Mouse (Mus musculus): ENCODE results near the gene Fam107a. TPM values are rescaled to one million over a fixed set of nuclear protein-coding genes. Genes with fewer than 3 reads are reported as not detected.
"Not testable (repeated sequence)": the region's sequence is repeated elsewhere in the genome, so short reads cannot be mapped to it uniquely, and the experiment has no call there.

Gene Fam107a
- polyA plus RNA-seq, 1 experiment from 2014 or later = 0.36 TPM

GRCm38 (mm10) chr14:8302687-8303086 lies 15.1 kb downstream of the Fam107a start:
- no peak overlapping the region for H3K4me3 ChIP-seq (ENCODE audit: control insufficient read depth in 1 of 2, insufficient read depth in 1 of 2, low read depth in 1 of 2, low read length in 2 of 2)
- H3K4me1 ChIP-seq (ENCODE audit: control insufficient read depth in 2 of 2, insufficient read depth in 2 of 2, low read length in 2 of 2) = peaks cover 0 to 5% of the 10 kb centered on the region in 2 experiments; a peak in 2 of 4 replicates
- H3K4me2 ChIP-seq (ENCODE audit: low read length) = peak overlapping the region; percentile 27
- H3K36me3 ChIP-seq (ENCODE audit: control insufficient read depth, insufficient read depth, low read length) = no peaks in the 10 kb centered on the region
- H3K27ac ChIP-seq (replicated peaks in 1 of 2; ENCODE audit: control insufficient read depth in 1 of 2, insufficient read depth in 1 of 2, low read depth in 2 of 2, low read length in 2 of 2) = no peak overlapping the region
- no peak overlapping the region for H3K9ac ChIP-seq (ENCODE audit: low read length)
- no peaks in the 10 kb centered on the region for H3K9me3 ChIP-seq (ENCODE audit: control insufficient read depth, low read length)
- 0 out of 2 replicates have a peak, but pooled peaks cover 4% of the 10 kb centered on the region for H3K27me3 ChIP-seq (ENCODE audit: control insufficient read depth, insufficient read depth, low read length)
- no peak for ATAC-seq (ENCODE audit: insufficient number of reproducible peaks, insufficient read depth, low FRiP score, low read depth)
- WGBS = 9% methylated on average over 10 of the region's 10 CpGs

GRCm38 (mm10) chr14:8300281-8300680 lies 17.5 kb downstream of the Fam107a start:
- ATAC-seq (ENCODE audit: insufficient number of reproducible peaks, insufficient read depth, low FRiP score, low read depth) = no peak

GRCm38 (mm10) chr14:8297889-8298293 lies 19.9 kb downstream of the Fam107a start:
- H3K27ac ChIP-seq (replicated peaks in 1 of 2; ENCODE audit: control insufficient read depth in 1 of 2, insufficient read depth in 1 of 2, low read depth in 2 of 2, low read length in 2 of 2) = no peak overlapping the region
- no peak overlapping the region for H3K4me3 ChIP-seq (ENCODE audit: control insufficient read depth in 1 of 2, insufficient read depth in 1 of 2, low read depth in 1 of 2, low read length in 2 of 2)
- no peaks in the 10 kb centered on the region for H3K9me3 ChIP-seq (ENCODE audit: control insufficient read depth, low read length)
- WGBS = 70% methylated on average over 5 of the region's 5 CpGs
- peaks cover 2 to 9% of the 10 kb centered on the region in 2 experiments; a peak in 3 of 4 replicates for H3K4me1 ChIP-seq (ENCODE audit: control insufficient read depth in 2 of 2, insufficient read depth in 2 of 2, low read length in 2 of 2)
- no peaks in the 10 kb centered on the region for H3K36me3 ChIP-seq (ENCODE audit: control insufficient read depth, insufficient read depth, low read length)
- no peak overlapping the region for H3K9ac ChIP-seq (ENCODE audit: low read length)
- no peak for ATAC-seq (ENCODE audit: insufficient number of reproducible peaks, insufficient read depth, low FRiP score, low read depth)
- no peak overlapping the region for H3K4me2 ChIP-seq (ENCODE audit: low read length)
- H3K27me3 ChIP-seq (ENCODE audit: control insufficient read depth, insufficient read depth, low read length) = 0 out of 2 replicates have a peak, but pooled peaks cover 4% of the 10 kb centered on the region

More at GRCm38 (mm10) chr14:8300281-8300680, 17.5 kb downstream of the Fam107a start:
- Histone ChIP-seq H3K36me3 (ENCODE audit: control insufficient read depth, insufficient read depth, low read length) (no peaks in the 10 kb centered on the region), H3K27ac (replicated peaks in 1 of 2; ENCODE audit: control insufficient read depth in 1 of 2, insufficient read depth in 1 of 2, low read depth in 2 of 2, low read length in 2 of 2) (no peak overlapping the region), H3K4me2 (ENCODE audit: low read length) (no peak overlapping the region), H3K4me1 (ENCODE audit: control insufficient read depth in 2 of 2, insufficient read depth in 2 of 2, low read length in 2 of 2) (peaks cover 0 to 5% of the 10 kb centered on the region in 2 experiments; a peak in 2 of 4 replicates), H3K27me3 (ENCODE audit: control insufficient read depth, insufficient read depth, low read length) (0 out of 2 replicates have a peak, but pooled peaks cover 4% of the 10 kb centered on the region), H3K9ac (ENCODE audit: low read length) (no peak overlapping the region), H3K4me3 (ENCODE audit: control insufficient read depth in 1 of 2, insufficient read depth in 1 of 2, low read depth in 1 of 2, low read length in 2 of 2) (no peak overlapping the region), H3K9me3 (ENCODE audit: control insufficient read depth, low read length) (no peaks in the 10 kb centered on the region)
- 23% methylated on average over 8 of the region's 8 CpGs for WGBS

GRCm38 (mm10) chr14:8294257-8294656 lies 23.6 kb downstream of the Fam107a start:
- 81% methylated on average over 1 of the region's 1 CpGs for WGBS
- no peak for ATAC-seq (ENCODE audit: insufficient number of reproducible peaks, insufficient read depth, low FRiP score, low read depth)

GRCm38 (mm10) chr14:8286595-8286994 lies 31.2 kb downstream of the Fam107a start:
- not testable (repeated sequence) for H3K4me1 ChIP-seq (ENCODE audit: control insufficient read depth in 2 of 2, insufficient read depth in 2 of 2, low read length in 2 of 2); H3K36me3 ChIP-seq (ENCODE audit: control insufficient read depth, insufficient read depth, low read length); H3K4me2 ChIP-seq (ENCODE audit: low read length); H3K27ac ChIP-seq (replicated peaks in 1 of 2; ENCODE audit: control insufficient read depth in 1 of 2, insufficient read depth in 1 of 2, low read depth in 2 of 2, low read length in 2 of 2); H3K4me3 ChIP-seq (ENCODE audit: control insufficient read depth in 1 of 2, insufficient read depth in 1 of 2, low read depth in 1 of 2, low read length in 2 of 2); H3K27me3 ChIP-seq (ENCODE audit: control insufficient read depth, insufficient read depth, low read length); H3K9me3 ChIP-seq (ENCODE audit: control insufficient read depth, low read length); H3K9ac ChIP-seq (ENCODE audit: low read length)
- peak; percentile 89 for ATAC-seq (ENCODE audit: insufficient number of reproducible peaks, insufficient read depth, low FRiP score, low read depth)
- WGBS = 79% methylated on average over 5 of the region's 5 CpGs

More at GRCm38 (mm10) chr14:8294257-8294656, 23.6 kb downstream of the Fam107a start:
- no peak overlapping the region for H3K9ac ChIP-seq (ENCODE audit: low read length)
- no peak overlapping the region for H3K27ac ChIP-seq (replicated peaks in 1 of 2; ENCODE audit: control insufficient read depth in 1 of 2, insufficient read depth in 1 of 2, low read depth in 2 of 2, low read length in 2 of 2)
- peaks cover 2 to 3% of the 10 kb centered on the region in 2 experiments; a peak in 1 of 4 replicates for H3K4me1 ChIP-seq (ENCODE audit: control insufficient read depth in 2 of 2, insufficient read depth in 2 of 2, low read length in 2 of 2)
- 0 out of 2 replicates have a peak, but pooled peaks cover 3% of the 10 kb centered on the region for H3K27me3 ChIP-seq (ENCODE audit: control insufficient read depth, insufficient read depth, low read length)
- H3K4me2 ChIP-seq (ENCODE audit: low read length) = no peak overlapping the region
- H3K36me3 ChIP-seq (ENCODE audit: control insufficient read depth, insufficient read depth, low read length) = no peaks in the 10 kb centered on the region
- no peak overlapping the region for H3K4me3 ChIP-seq (ENCODE audit: control insufficient read depth in 1 of 2, insufficient read depth in 1 of 2, low read depth in 1 of 2, low read length in 2 of 2)
- peaks cover 7% of the 10 kb centered on the region; the same call in 1 of the 2 replicates for H3K9me3 ChIP-seq (ENCODE audit: control insufficient read depth, low read length)

GRCm38 (mm10) chr14:8283784-8284183 lies 34.0 kb downstream of the Fam107a start:
- no peak for ATAC-seq (ENCODE audit: insufficient number of reproducible peaks, insufficient read depth, low FRiP score, low read depth)
- H3K27ac ChIP-seq (replicated peaks in 1 of 2; ENCODE audit: control insufficient read depth in 1 of 2, insufficient read depth in 1 of 2, low read depth in 2 of 2, low read length in 2 of 2) = no peak overlapping the region
- H3K27me3 ChIP-seq (ENCODE audit: control insufficient read depth, insufficient read depth, low read length) = no peaks in the 10 kb centered on the region
- no peaks in the 10 kb centered on the region for H3K9me3 ChIP-seq (ENCODE audit: control insufficient read depth, low read length)
- H3K36me3 ChIP-seq (ENCODE audit: control insufficient read depth, insufficient read depth, low read length) = no peaks in the 10 kb centered on the region
- H3K4me2 ChIP-seq (ENCODE audit: low read length) = no peak overlapping the region
- H3K9ac ChIP-seq (ENCODE audit: low read length) = no peak overlapping the region
- no peak overlapping the region for H3K4me3 ChIP-seq (ENCODE audit: control insufficient read depth in 1 of 2, insufficient read depth in 1 of 2, low read depth in 1 of 2, low read length in 2 of 2)
- peaks cover 6 to 8% of the 10 kb centered on the region in 2 experiments for H3K4me1 ChIP-seq (ENCODE audit: control insufficient read depth in 2 of 2, insufficient read depth in 2 of 2, low read length in 2 of 2)

- not testable (repeated sequence) for H3K4me2 ChIP-seq (ENCODE audit: low read length); ATAC-seq (ENCODE audit: insufficient number of reproducible peaks, insufficient read depth, low FRiP score, low read depth); H3K9ac ChIP-seq (ENCODE audit: low read length); H3K4me3 ChIP-seq (ENCODE audit: control insufficient read depth in 1 of 2, insufficient read depth in 1 of 2, low read depth in 1 of 2, low read length in 2 of 2); H3K27ac ChIP-seq (replicated peaks in 1 of 2; ENCODE audit: control insufficient read depth in 1 of 2, insufficient read depth in 1 of 2, low read depth in 2 of 2, low read length in 2 of 2); H3K27me3 ChIP-seq (ENCODE audit: control insufficient read depth, insufficient read depth, low read length); H3K36me3 ChIP-seq (ENCODE audit: control insufficient read depth, insufficient read depth, low read length); H3K4me1 ChIP-seq (ENCODE audit: control insufficient read depth in 2 of 2, insufficient read depth in 2 of 2, low read length in 2 of 2); H3K9me3 ChIP-seq (ENCODE audit: control insufficient read depth, low read length)
- WGBS = 72% methylated on average over 8 of the region's 8 CpGs
Measured at GRCm38 (mm10) chr14:8271281-8271680, 46.5 kb downstream of the Fam107a start.

- H3K9me3 ChIP-seq (ENCODE audit: control insufficient read depth, low read length) = no peaks in the 10 kb centered on the region
- H3K36me3 ChIP-seq (ENCODE audit: control insufficient read depth, insufficient read depth, low read length) = no peaks in the 10 kb centered on the region
- H3K27me3 ChIP-seq (ENCODE audit: control insufficient read depth, insufficient read depth, low read length) = no peaks in the 10 kb centered on the region
- no peak for ATAC-seq (ENCODE audit: insufficient number of reproducible peaks, insufficient read depth, low FRiP score, low read depth)
- H3K4me3 ChIP-seq (ENCODE audit: control insufficient read depth in 1 of 2, insufficient read depth in 1 of 2, low read depth in 1 of 2, low read length in 2 of 2) = no peak overlapping the region
- WGBS = 90% methylated on average over 1 of the region's 1 CpGs
- H3K9ac ChIP-seq (ENCODE audit: low read length) = no peak overlapping the region
- H3K27ac ChIP-seq (replicated peaks in 1 of 2; ENCODE audit: control insufficient read depth in 1 of 2, insufficient read depth in 1 of 2, low read depth in 2 of 2, low read length in 2 of 2) = no peak overlapping the region
- H3K4me2 ChIP-seq (ENCODE audit: low read length) = no peak overlapping the region
- H3K4me1 ChIP-seq (ENCODE audit: control insufficient read depth in 2 of 2, insufficient read depth in 2 of 2, low read length in 2 of 2) = no peaks in the 10 kb centered on the region
Measured at GRCm38 (mm10) chr14:8264378-8264777, 53.4 kb downstream of the Fam107a start.

All from heart, embryonic 14.5 days (tissue).